Mouse (Mus musculus): Measurements from ENCODE around the gene Washc2. TPM values are rescaled to one million over a fixed set of nuclear protein-coding genes. Genes with fewer than 3 reads are reported as not detected.
"Not testable (repeated sequence)": the region's sequence is repeated elsewhere in the genome, so short reads cannot be mapped to it uniquely, and the experiment has no call there.

The Washc2 gene
- polyA plus RNA-seq, 1 experiment from 2014 or later: 17.0 TPM

DNA sequence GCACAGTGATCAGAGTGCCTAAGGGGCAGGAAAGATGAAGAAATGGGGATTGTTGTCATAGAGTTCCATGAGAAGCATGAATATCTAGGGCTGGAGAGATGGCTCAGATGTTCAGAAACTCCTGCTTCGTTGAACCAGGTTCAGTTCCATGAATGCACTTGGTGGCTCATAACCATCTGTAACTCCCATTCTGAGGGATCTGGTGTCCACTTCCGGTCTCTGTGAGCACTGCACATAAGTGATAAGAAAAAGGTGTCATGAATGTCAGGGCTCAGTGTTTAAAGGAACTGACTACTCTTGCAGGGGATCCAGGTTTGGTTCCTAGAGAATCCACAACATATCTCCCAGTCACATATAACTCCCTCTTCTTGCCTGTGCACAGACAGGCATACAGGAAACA, 8.2 kb upstream of the Washc2 start:
- TF ChIP-seq EP300 (optimal IDR thresholded peaks at IDR 0.05): no peak
- TF ChIP-seq CTCF (IDR thresholded peaks at IDR 0.05; ENCODE audit: low read depth): no peak
- DNase-seq (ENCODE audit: low spot score) (no peak), ATAC-seq (ENCODE audit: low FRiP score, low TSS enrichment) (no peak)
- Histone ChIP-seq H3K9me3 (ENCODE audit: control insufficient read depth, low read length) (no peaks in the 10 kb centered on the region), H3K4me3 (ENCODE audit: low read depth, low read length) (no peak overlapping the region), H3K36me3 (ENCODE audit: control insufficient read depth, insufficient read depth, low read length) (no peaks in the 10 kb centered on the region), H3K27me3 (ENCODE audit: control insufficient read depth, insufficient read depth, low read length) (no peaks in the 10 kb centered on the region), H3K4me1 (replicated peaks; ENCODE audit: control insufficient read depth, insufficient read depth) (no peaks in the 10 kb centered on the region), H3K9ac (ENCODE audit: low read length) (no peak overlapping the region), H3K4me2 (replicated peaks; ENCODE audit: low read depth) (no peak overlapping the region), H3K27ac (replicated peaks) (no peak overlapping the region)
- WGBS: 77% methylated on average over 2 of the region's 2 CpGs

DNA sequence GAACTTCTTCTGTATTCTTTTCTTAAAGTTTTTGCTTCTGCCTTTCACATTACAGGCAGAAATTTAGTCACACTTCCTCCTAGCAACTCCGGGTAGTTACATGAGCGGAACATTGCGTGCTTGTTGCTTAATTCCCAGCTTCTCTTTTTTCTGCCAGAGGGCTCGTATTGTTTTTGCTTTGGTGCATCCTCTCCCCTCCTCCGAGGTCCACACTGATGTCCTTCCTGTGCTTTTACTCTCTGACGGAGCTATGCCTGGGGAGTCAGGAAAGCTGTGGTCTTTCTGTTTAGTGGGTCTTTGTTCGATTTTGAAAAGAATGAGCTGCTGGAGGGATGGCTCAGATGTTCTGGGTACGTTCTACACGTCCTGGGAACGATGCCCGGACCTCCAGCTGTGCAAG, 19.9 kb downstream of the Washc2 start:
- Histone ChIP-seq H3K36me3 (ENCODE audit: control insufficient read depth, insufficient read depth, low read length) (peaks cover 11% of the 10 kb centered on the region), H3K9me3 (ENCODE audit: control insufficient read depth, low read length) (no peaks in the 10 kb centered on the region), H3K9ac (ENCODE audit: low read length) (no peak overlapping the region), H3K4me3 (ENCODE audit: low read depth, low read length) (no peak overlapping the region), H3K27ac (replicated peaks) (no peak overlapping the region), H3K27me3 (ENCODE audit: control insufficient read depth, insufficient read depth, low read length) (no peaks in the 10 kb centered on the region), H3K4me2 (replicated peaks; ENCODE audit: low read depth) (no peak overlapping the region), H3K4me1 (replicated peaks; ENCODE audit: control insufficient read depth, insufficient read depth) (no peaks in the 10 kb centered on the region)
- no peak for DNase-seq (ENCODE audit: low spot score)
- WGBS: 74% methylated on average over 11 of the region's 11 CpGs
- TF ChIP-seq CTCF (IDR thresholded peaks at IDR 0.05; ENCODE audit: low read depth) (no peak), EP300 (optimal IDR thresholded peaks at IDR 0.05) (no peak)
- ATAC-seq (ENCODE audit: low FRiP score, low TSS enrichment): no peak

DNA sequence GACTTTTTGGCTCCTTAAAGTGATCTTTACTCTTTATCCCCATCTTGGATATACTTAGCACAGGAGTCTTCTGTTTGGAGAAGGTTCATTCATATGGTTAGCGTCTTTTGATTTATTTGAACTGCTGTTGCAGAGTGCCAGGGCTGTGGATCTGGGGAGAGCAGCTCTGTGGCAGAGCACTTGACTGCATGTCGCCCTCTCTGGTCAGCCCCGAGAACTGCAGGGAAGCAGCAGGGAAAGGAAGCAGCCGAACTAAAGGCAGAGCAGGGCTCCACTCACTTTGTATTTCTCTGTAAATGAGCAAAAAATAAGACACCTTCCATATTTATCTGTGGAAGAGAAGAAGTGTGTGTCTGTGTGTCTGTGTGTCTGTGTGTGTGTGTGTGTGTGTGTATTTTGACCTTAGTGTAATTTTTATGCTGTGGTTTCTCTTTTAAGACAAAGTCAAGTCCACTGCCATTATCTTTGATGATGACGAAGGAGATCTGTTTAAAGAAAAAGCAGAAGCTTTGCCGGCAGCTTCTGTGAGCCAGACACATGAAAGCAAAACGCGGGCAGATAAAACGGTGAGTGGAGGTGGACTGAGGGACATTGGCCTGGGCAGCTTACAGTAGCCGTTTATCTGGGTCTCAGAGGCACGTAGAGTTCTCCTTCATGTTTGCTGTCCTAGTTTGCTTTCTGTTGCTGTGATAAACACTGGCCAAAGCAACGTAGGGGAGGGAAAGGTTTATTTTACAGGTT, 21.1 kb downstream of the Washc2 start:
- Histone ChIP-seq H3K36me3 (ENCODE audit: control insufficient read depth, insufficient read depth, low read length) (peaks cover 9% of the 10 kb centered on the region; the same call in 1 of the 2 replicates), H3K27ac (replicated peaks) (no peak overlapping the region), H3K4me3 (ENCODE audit: low read depth, low read length) (no peak overlapping the region), H3K9me3 (ENCODE audit: control insufficient read depth, low read length) (no peaks in the 10 kb centered on the region), H3K9ac (ENCODE audit: low read length) (no peak overlapping the region), H3K4me2 (replicated peaks; ENCODE audit: low read depth) (no peak overlapping the region), H3K27me3 (ENCODE audit: control insufficient read depth, insufficient read depth, low read length) (no peaks in the 10 kb centered on the region), H3K4me1 (replicated peaks; ENCODE audit: control insufficient read depth, insufficient read depth) (no peaks in the 10 kb centered on the region)
- DNase-seq (ENCODE audit: low spot score) (peak; percentile 71), ATAC-seq (ENCODE audit: low FRiP score, low TSS enrichment) (peak; percentile 68)
- TF ChIP-seq CTCF (IDR thresholded peaks at IDR 0.05; ENCODE audit: low read depth) (peak; percentile 87), EP300 (optimal IDR thresholded peaks at IDR 0.05) (no peak)
- 56% methylated on average over 12 of the region's 12 CpGs for WGBS

DNA sequence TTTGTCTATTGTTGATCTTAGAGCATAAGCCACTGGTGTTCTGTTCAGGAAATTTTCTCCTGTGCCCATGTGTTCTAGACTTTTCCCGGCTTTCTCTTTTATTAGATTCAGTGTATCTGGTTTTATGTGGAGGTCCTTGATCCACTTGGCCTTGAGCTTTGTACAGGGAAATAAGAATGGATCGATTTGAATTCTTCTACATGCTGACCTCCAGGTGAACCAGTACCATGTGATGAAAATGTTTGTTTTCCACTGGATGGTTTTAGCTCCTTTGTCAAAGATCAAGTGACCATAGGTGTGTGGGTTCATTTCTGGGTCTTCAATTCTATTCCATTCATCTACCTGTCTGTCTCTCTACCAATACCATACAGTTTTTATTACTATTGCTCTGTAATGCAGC, 27.0 kb downstream of the Washc2 start:
- not testable (repeated sequence) for DNase-seq (ENCODE audit: low spot score); H3K27ac ChIP-seq (replicated peaks); H3K36me3 ChIP-seq (ENCODE audit: control insufficient read depth, insufficient read depth, low read length); H3K9ac ChIP-seq (ENCODE audit: low read length); H3K27me3 ChIP-seq (ENCODE audit: control insufficient read depth, insufficient read depth, low read length); H3K4me3 ChIP-seq (ENCODE audit: low read depth, low read length); H3K9me3 ChIP-seq (ENCODE audit: control insufficient read depth, low read length); H3K4me1 ChIP-seq (replicated peaks; ENCODE audit: control insufficient read depth, insufficient read depth); H3K4me2 ChIP-seq (replicated peaks; ENCODE audit: low read depth); ATAC-seq (ENCODE audit: low FRiP score, low TSS enrichment)
- 90% methylated on average over 2 of the region's 2 CpGs for WGBS

DNA sequence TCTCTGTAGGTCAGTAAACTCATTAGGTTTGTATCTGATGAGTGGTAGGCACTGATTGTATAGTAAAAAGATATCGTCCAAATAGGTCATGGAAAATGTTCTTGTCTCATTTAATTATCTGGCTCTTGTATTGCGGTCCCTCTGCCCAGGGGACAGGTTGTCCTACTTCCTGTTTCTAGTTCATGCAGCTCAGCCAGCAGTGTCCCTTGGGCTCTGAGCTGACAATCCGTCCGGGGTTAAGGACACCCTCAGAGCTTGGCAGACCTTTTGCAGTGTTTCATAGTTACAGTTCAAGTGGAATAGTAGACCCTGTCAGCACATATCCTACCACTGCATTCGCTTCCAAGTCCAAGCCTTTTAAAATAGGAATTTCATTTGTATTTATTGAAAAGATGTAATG, 27.5 kb downstream of the Washc2 start:
- Histone ChIP-seq H3K9me3 (ENCODE audit: control insufficient read depth, low read length) (no peaks in the 10 kb centered on the region), H3K27me3 (ENCODE audit: control insufficient read depth, insufficient read depth, low read length) (no peaks in the 10 kb centered on the region), H3K4me3 (ENCODE audit: low read depth, low read length) (no peak overlapping the region), H3K27ac (replicated peaks) (no peak overlapping the region), H3K9ac (ENCODE audit: low read length) (no peak overlapping the region), H3K4me2 (replicated peaks; ENCODE audit: low read depth) (no peak overlapping the region), H3K4me1 (replicated peaks; ENCODE audit: control insufficient read depth, insufficient read depth) (no peaks in the 10 kb centered on the region), H3K36me3 (ENCODE audit: control insufficient read depth, insufficient read depth, low read length) (peaks cover 7% of the 10 kb centered on the region; the same call in 1 of the 2 replicates)
- DNase-seq (ENCODE audit: low spot score) (no peak), ATAC-seq (ENCODE audit: low FRiP score, low TSS enrichment) (no peak)
- no peak for TF ChIP-seq CTCF (IDR thresholded peaks at IDR 0.05; ENCODE audit: low read depth)
- no peak for TF ChIP-seq EP300 (optimal IDR thresholded peaks at IDR 0.05)
- 84% methylated on average over 5 of the region's 5 CpGs for WGBS

DNA sequence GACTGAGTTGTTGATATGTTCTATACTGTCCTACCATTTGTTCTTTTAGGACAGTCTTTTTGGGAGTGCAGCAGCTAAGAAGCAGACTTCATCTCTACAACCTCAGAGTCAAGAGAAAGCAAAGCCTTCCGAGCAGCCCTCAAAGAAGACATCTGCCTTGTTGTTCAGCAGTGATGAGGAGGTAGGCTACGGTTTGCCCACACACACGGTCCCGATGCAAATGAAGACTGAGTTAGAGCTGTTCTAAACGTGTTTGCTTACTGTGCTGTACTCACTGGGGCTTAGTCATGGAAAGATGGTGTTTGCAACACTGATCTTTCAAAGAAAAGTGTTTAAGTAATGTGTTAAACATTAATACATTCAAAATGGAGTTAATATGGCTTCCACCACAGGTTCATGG, 30.2 kb downstream of the Washc2 start:
- TF ChIP-seq EP300 (optimal IDR thresholded peaks at IDR 0.05): no peak
- TF ChIP-seq CTCF (IDR thresholded peaks at IDR 0.05; ENCODE audit: low read depth): no peak
- Histone ChIP-seq H3K4me1 (replicated peaks; ENCODE audit: control insufficient read depth, insufficient read depth) (no peaks in the 10 kb centered on the region), H3K4me3 (ENCODE audit: low read depth, low read length) (no peak overlapping the region), H3K27me3 (ENCODE audit: control insufficient read depth, insufficient read depth, low read length) (no peaks in the 10 kb centered on the region), H3K4me2 (replicated peaks; ENCODE audit: low read depth) (no peak overlapping the region), H3K36me3 (ENCODE audit: control insufficient read depth, insufficient read depth, low read length) (peaks cover 5% of the 10 kb centered on the region; the same call in 1 of the 2 replicates), H3K27ac (replicated peaks) (no peak overlapping the region), H3K9ac (ENCODE audit: low read length) (no peak overlapping the region), H3K9me3 (ENCODE audit: control insufficient read depth, low read length) (no peaks in the 10 kb centered on the region)
- ATAC-seq (ENCODE audit: low FRiP score, low TSS enrichment) (no peak), DNase-seq (ENCODE audit: low spot score) (no peak)
- 89% methylated on average over 5 of the region's 5 CpGs for WGBS
